Mouse (Mus musculus) kidney, adult 2 months (tissue): ENCODE measurements at regions not wholly inside any gene's neighbourhood (a gene's known extent, or its start where the extent isn't known, plus 50 kb on each side); places are given as distances from the start of the nearest gene placed in this dataset.

Source experiments
- CTCF ChIP-seq: fragments of 200-500 bp; conservative IDR thresholded peaks from 2 replicates; pipeline ENCODE4 v1.5.1; 2011; ENCODE audit warnings: low read depth, mild to moderate bottlenecking, control low read depth, low read length, moderate library complexity, mixed read lengths; ENCODE audit not compliant: insufficient read depth, insufficient read length
- POLR2A ChIP-seq: fragments of 200-500 bp; IDR thresholded peaks from one replicate; pipeline ENCODE4 v1.6.1; 2011; ENCODE audit warnings: low read depth, low read length, control low read depth

DNA sequence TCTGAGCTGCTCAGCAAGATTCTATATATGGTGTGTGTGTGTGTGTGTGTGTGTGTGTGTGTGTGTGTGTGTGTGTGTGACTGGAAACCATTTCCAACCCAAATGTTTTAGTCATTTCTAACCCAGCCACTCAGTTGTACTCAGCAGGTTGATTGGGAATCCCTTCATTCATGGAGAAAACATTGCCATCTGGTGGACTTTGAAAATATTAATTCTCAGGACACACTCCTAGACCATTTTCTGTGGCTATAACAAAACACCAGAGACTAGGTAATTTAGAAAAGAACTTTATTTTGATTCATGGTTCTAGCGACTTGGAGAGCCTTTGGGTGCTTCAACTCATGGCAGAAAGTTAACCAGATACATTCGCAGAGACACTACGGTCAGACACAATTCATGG lies 62.2 kb upstream of the Vash1 start:
- TF ChIP-seq CTCF, result no peak
- TF ChIP-seq POLR2A, result no peak
